Mouse (Mus musculus) E14TG2a.4 (cell line): ENCODE data around the gene Zfp697.
"Not testable (repeated sequence)": the region's sequence is repeated elsewhere in the genome, so short reads cannot be mapped to it uniquely, and the experiment has no call there.

Source experiments
- H3K27me3 ChIP-seq: 2 replicates; pipeline ENCODE4 v1.6.1; 2014; ENCODE audit warnings: low read length, control low read depth; ENCODE audit not compliant: insufficient read depth
- H3K36me3 ChIP-seq: 2 replicates; pipeline ENCODE4 v1.6.1; 2014; ENCODE audit warnings: low read length, control low read depth; ENCODE audit not compliant: insufficient read depth
- H3K4me1 ChIP-seq: replicated peaks from 2 replicates; pipeline ENCODE4 v1.6.1; 2014; ENCODE audit warnings: low read depth, low read length, control low read depth
- H3K4me3 ChIP-seq: replicated peaks from 2 replicates; pipeline ENCODE4 v1.5.1; 2014; ENCODE audit warnings: mild to moderate bottlenecking, low read length
- H3K9me3 ChIP-seq: 2 replicates; pipeline ENCODE4 v1.6.1; 2014; ENCODE audit warnings: low read length, control low read depth
- CTCF ChIP-seq: conservative IDR thresholded peaks from 2 replicates; pipeline ENCODE4 v1.5.1; 2014; ENCODE audit warnings: low read length
- NANOG ChIP-seq: IDR thresholded peaks from 2 replicates; pipeline ENCODE4 v1.6.1; 2014; ENCODE audit warnings: borderline replicate concordance, low read length, mixed read lengths
- POU5F1 ChIP-seq: IDR thresholded peaks from 2 replicates; pipeline ENCODE4 v1.6.1; 2014; ENCODE audit warnings: low read length, borderline replicate concordance

The Zfp697 gene

DNA sequence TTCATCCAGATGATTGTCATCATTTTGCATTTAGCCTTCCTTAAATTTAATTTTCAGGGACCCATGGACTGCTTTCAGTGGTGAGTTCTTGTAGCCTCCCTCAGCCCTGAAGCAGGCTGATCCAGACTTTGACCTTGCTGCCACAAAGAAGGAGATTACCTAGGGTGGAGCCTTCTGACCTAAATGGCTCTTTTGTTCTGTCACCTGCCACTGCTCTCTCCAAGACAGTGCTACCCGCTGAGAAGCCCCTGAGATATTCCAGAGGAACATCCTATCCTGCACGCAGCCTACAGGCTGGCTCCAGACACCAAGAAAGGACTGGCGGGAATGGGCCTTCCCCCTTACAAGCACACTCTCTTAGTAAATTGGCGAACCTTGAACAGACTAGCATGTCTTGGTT is 352.1 kb downstream of the Zfp697 start:
- Histone ChIP-seq H3K9me3 (peaks cover 39% of the 10 kb centered on the region), H3K4me1 (no peaks in the 10 kb centered on the region), H3K4me3 (no peak overlapping the region), H3K27me3 (no peaks in the 10 kb centered on the region), H3K36me3 (no peaks in the 10 kb centered on the region)
- peak; percentile 47; the same call in 1 of the 2 replicates for TF ChIP-seq NANOG
- no peak for TF ChIP-seq POU5F1

DNA sequence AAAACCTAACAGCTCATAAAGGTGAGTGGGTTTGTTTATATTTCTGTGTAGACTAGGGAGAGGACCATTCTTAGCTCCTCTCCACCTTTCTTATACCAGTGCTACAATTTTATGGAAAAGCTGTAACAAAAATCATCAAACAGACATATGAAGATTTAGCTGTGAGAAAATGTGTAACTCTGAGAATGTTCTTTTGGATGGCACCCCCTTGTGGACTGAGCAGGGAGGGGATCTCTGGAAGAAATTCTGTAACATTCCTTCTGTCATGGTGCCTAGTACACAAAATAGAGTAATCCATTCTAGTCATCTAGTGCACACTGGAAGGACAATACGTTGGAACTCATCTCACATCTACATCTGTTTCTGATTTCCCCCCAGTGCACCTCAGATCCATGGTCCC is 358.8 kb downstream of the Zfp697 start:
- H3K9me3 ChIP-seq: peaks cover 14% of the 10 kb centered on the region
- H3K36me3 ChIP-seq, H3K4me1 ChIP-seq, H3K27me3 ChIP-seq, H3K4me3 ChIP-seq: not testable (repeated sequence)

DNA sequence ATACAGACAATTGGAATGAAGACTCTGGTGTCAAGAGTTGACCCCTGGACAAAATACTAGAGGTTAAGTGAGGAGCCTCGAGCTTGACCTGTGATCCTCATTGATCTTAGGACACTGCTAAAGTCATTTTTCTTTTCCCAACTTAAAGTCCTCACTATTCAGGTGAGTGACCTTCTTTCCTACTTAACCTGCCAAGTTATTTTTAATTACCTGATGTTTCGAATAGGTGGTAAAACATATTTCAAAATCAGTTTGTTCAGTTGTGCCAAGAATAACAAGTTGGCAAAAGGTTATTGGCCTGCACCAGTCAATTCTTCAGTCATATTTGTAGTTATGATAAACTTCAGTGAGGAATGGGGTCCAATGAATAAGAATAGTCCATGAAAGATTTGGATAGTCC is 369.9 kb downstream of the Zfp697 start:
- H3K36me3 ChIP-seq: no peaks in the 10 kb centered on the region
- TF ChIP-seq NANOG (no peak), POU5F1 (no peak), CTCF (no peak)
- no peak overlapping the region for H3K4me3 ChIP-seq
- no peaks in the 10 kb centered on the region for H3K27me3 ChIP-seq
- H3K9me3 ChIP-seq: peaks cover 14% of the 10 kb centered on the region
- H3K4me1 ChIP-seq: no peaks in the 10 kb centered on the region

DNA sequence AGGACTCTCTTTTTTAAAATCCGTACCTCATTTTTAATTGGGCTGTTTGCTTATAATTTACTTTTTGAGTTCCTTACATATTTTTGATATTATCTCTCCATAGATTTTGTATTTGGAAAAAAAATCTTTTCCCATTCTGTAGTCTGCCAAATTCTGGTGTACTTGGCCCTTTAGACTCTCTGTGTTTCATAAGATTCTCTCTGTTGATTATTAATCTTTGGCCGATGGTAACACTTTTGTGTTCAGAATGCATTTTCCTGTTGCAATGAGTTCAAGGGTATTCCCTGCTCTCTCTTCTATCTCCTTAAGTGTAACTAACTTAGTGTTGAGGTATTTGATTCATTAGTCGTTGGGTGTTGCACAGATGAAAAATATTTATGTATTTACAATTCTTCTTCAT is 374.6 kb downstream of the Zfp697 start:
- H3K4me1 ChIP-seq: no peaks in the 10 kb centered on the region
- TF ChIP-seq POU5F1: no peak
- TF ChIP-seq NANOG: no peak
- no peak for TF ChIP-seq CTCF
- no peak overlapping the region for H3K4me3 ChIP-seq
- H3K36me3 ChIP-seq: no peaks in the 10 kb centered on the region
- peaks cover 17% of the 10 kb centered on the region for H3K9me3 ChIP-seq
- no peaks in the 10 kb centered on the region for H3K27me3 ChIP-seq

DNA sequence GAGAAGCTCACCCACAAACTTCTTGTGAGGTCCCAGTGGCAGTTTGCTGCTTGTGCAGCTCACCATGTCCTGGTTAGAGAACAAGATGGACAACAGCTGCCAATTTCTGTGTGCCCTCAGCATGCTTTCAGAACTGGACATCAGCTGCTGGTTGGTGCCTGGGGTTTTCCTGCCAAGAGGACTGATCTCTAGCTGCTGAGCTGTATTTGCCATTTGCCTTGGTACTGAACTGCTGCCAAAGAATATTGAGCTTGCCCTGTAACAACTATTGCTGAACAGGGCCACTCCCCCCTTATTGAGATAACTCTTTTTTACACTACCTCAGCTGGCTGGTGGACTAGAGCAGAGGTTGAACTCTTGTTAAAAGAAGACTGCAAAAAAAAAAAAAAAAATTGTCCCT is 381.9 kb downstream of the Zfp697 start:
- Histone ChIP-seq H3K9me3 (no peaks in the 10 kb centered on the region), H3K36me3 (no peaks in the 10 kb centered on the region), H3K4me1 (no peaks in the 10 kb centered on the region), H3K27me3 (no peaks in the 10 kb centered on the region), H3K4me3 (no peak overlapping the region)
- TF ChIP-seq NANOG: no peak

DNA sequence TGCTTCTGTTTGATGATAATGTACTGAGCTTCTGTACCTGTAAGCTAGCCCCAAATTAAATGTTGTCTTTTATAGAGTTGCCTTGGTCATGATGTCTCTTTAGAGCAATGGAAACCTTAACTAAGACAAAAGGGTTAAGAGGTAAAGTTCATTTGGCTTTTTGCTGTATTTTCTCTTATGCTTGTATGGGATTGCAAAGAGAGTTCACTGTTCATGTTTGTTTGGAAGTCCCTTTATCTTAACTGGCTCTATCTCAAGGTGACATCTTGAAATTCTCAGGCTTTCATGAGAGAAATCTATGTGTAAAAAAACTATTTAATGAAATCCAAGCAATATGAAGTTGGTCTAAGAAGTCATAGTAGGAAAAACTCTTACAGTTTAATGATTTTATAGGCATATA is 398.7 kb downstream of the Zfp697 start:
- TF ChIP-seq POU5F1 (no peak), NANOG (no peak), CTCF (no peak)
- H3K9me3 ChIP-seq: peaks cover 67% of the 10 kb centered on the region
- no peaks in the 10 kb centered on the region for H3K27me3 ChIP-seq
- H3K4me3 ChIP-seq: no peak overlapping the region
- H3K36me3 ChIP-seq: no peaks in the 10 kb centered on the region
- no peaks in the 10 kb centered on the region for H3K4me1 ChIP-seq

DNA sequence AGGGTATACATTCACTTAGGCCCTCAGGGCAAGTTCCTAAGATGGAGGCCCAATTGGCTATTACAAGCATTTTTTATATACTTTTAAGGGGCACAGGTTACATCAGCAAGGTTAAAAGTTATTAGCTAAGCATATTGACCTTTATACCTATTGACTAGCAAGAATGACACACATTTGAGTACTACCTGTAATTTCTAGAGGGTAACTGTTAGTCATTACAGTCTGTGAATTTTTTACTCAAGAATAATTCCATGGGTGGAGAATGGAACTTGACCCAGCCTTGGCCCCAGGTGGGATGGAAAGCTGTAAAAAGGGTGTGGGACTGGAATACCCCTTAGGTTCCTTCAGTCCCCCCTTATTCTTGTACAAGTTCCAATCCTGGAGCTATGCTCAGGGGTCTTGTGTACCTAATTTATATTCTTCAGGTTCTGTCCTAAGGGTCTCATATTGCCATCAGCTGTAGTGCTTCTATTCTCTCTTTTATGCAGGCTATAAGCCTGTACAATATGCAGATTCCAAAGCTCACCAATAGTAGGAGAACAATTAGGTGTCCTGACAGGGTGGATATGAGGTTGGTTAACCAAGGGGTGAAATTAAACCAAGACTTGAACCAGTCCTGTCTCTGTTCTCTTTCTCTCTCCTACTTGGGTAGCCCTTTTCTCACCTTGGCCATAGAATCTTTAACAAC is 400.1 kb downstream of the Zfp697 start:
- Histone ChIP-seq H3K36me3 (no peaks in the 10 kb centered on the region), H3K4me1 (no peaks in the 10 kb centered on the region), H3K4me3 (no peak overlapping the region), H3K27me3 (no peaks in the 10 kb centered on the region), H3K9me3 (peaks cover 79% of the 10 kb centered on the region)
- TF ChIP-seq POU5F1: no peak
- no peak for TF ChIP-seq CTCF
- no peak for TF ChIP-seq NANOG

DNA sequence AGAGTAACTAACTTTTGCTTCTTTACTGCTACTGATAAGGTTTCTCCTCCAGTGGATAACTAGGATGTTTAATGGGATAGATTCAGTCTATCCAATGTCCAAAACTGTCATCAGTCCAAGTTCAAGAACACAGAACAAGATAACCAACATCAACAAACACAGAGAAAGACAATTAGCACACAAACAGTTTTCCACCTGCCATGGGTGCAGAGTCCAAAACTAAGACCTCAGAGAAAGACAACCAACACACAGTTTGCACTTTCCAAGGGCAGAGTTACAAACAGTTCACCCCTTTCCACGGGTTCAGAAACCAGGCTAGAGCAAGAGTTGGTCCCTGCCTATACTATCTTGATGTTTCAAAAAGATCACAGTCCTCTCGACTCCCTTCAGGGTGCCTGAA is 404.3 kb downstream of the Zfp697 start:
- no peaks in the 10 kb centered on the region for H3K36me3 ChIP-seq
- TF ChIP-seq CTCF: no peak
- no peak for TF ChIP-seq POU5F1
- TF ChIP-seq NANOG: no peak
- no peaks in the 10 kb centered on the region for H3K27me3 ChIP-seq
- H3K4me1 ChIP-seq: no peaks in the 10 kb centered on the region
- H3K9me3 ChIP-seq: peaks cover 55% of the 10 kb centered on the region
- no peak overlapping the region for H3K4me3 ChIP-seq
